Mouse (Mus musculus) ES-Bruce4 (cell line): ENCODE measurements at regions not wholly inside any gene's neighbourhood (a gene's known extent, or its start where the extent isn't known, plus 50 kb on each side); places are given as distances from the start of the nearest gene placed in this dataset.

Experiments used
- CTCF ChIP-seq: IDR thresholded peaks from one replicate; pipeline ENCODE4 v1.8.1; 2011; ENCODE audit warnings: low read depth, low read length
- EP300 ChIP-seq: IDR thresholded peaks from 2 replicates; pipeline ENCODE4 v1.6.1; 2011; ENCODE audit warnings: low read depth, low read length; ENCODE audit not compliant: insufficient read depth

GRCm38 (mm10) chr8:99763012-99763411 is 346.7 kb upstream of the Cdh8 start:
- TF ChIP-seq EP300 (no peak), CTCF (no peak)
